Mouse (Mus musculus): ENCODE data around the gene Dnlz. TPM values are rescaled to one million over a fixed set of nuclear protein-coding genes. Genes with fewer than 3 reads are reported as not detected.

Dnlz gene
- polyA plus RNA-seq, 1 experiment: 31.5 TPM

DNA sequence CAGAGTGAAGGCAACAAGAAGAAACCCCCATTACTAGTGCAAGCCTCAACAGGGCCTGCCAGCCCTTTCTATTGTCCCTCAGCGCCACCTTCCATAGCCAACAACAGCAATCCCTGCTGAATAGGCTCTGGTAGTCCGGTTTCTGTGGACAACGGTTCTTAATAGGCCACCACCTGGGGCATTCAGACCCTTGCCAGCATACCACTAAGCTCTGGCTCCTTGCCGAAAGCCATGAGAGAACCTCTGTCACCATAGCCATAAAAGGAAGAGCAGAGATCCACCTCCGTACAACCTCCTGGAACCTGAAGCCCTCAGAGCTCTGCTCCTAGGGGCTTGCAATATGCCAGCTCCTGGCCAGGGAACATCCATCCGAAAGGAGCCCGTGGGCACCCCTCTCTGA lies 52.6 kb downstream of the Dnlz start:
- 96% methylated on average over 7 of the region's 7 CpGs for WGBS
- Histone ChIP-seq H3K27me3 (ENCODE audit: control insufficient read depth, insufficient read depth, low read length) (no peaks in the 10 kb centered on the region), H3K27ac (ENCODE audit: control insufficient read depth, insufficient read depth, low read length) (no peak overlapping the region), H3K36me3 (ENCODE audit: control insufficient read depth, insufficient read depth, low read length) (no peaks in the 10 kb centered on the region), H3K4me1 (replicated peaks; ENCODE audit: control insufficient read depth, insufficient read depth, low read length) (peaks cover 3% of the 10 kb centered on the region; the same call in 1 of the 2 replicates), H3K4me3 (ENCODE audit: control insufficient read depth, insufficient read depth, low read length) (no peak overlapping the region)
- TF ChIP-seq CTCF (IDR thresholded peaks at IDR 0.05; ENCODE audit: borderline replicate concordance, control insufficient read depth, extremely low read depth, insufficient read depth, low read length, poor library complexity) (no peak), POLR2A (IDR thresholded peaks at IDR 0.05; ENCODE audit: control insufficient read depth, extremely low read depth, insufficient read depth, low read length, poor library complexity) (no peak)
- no peak for DNase-seq

DNA sequence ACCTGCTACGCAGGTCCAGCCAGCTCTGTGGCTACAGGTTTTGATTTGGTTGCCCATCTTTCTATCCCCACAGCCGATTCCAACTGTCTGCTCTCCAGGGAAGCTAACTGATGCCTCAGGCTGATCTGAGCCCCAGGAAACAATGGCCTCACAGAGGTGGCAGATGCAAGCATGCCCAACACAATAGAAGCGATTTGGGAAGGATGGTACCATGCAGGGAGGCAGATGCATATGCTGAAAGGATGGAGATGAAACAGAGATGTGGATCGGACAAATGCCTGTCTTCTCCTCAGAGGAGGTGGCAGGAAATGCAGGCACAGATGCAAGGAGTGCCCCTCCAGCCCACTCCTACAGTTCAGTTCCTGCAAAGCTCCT lies 53.1 kb downstream of the Dnlz start:
- no peak for DNase-seq
- Histone ChIP-seq H3K4me3 (ENCODE audit: control insufficient read depth, insufficient read depth, low read length) (no peak overlapping the region), H3K36me3 (ENCODE audit: control insufficient read depth, insufficient read depth, low read length) (no peaks in the 10 kb centered on the region), H3K27me3 (ENCODE audit: control insufficient read depth, insufficient read depth, low read length) (no peaks in the 10 kb centered on the region), H3K27ac (ENCODE audit: control insufficient read depth, insufficient read depth, low read length) (no peak overlapping the region), H3K4me1 (replicated peaks; ENCODE audit: control insufficient read depth, insufficient read depth, low read length) (peaks cover 3% of the 10 kb centered on the region; the same call in 1 of the 2 replicates)
- WGBS: 42% methylated on average over 4 of the region's 4 CpGs
- TF ChIP-seq POLR2A (IDR thresholded peaks at IDR 0.05; ENCODE audit: control insufficient read depth, extremely low read depth, insufficient read depth, low read length, poor library complexity): no peak
- no peak for TF ChIP-seq CTCF (IDR thresholded peaks at IDR 0.05; ENCODE audit: borderline replicate concordance, control insufficient read depth, extremely low read depth, insufficient read depth, low read length, poor library complexity)

DNA sequence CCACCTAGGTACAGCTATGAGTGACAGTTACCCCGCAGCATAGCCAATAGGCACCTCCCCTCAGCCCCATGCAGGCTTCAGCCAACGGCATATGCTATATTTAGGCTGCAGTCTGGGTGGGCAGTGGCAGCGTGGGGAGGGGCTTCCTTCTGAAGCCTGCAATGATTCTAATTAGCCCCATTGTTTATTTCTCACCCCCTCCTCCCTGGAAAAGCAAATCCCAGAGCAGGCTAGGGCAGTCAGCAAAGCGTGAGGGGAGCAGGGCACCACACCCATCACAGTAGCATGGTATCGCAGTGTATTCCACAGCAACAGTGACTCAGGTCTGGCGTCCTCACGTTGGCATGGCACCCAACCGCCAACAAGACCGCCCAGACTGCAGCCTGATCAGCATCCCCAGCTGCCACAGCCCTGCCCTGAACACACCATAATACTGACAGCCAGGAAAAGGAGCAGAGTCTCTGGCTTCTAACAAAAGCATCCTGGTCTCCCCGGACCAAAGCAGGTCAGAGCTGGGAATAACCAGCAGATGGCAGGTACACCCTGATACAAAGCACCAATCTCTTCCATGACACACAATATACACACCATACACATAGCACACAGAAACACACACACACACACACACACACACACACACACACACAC lies 53.6 kb downstream of the Dnlz start:
- 5% methylated on average over 10 of the region's 10 CpGs for WGBS
- Histone ChIP-seq H3K27ac (ENCODE audit: control insufficient read depth, insufficient read depth, low read length) (no peak overlapping the region), H3K4me3 (ENCODE audit: control insufficient read depth, insufficient read depth, low read length) (no peak overlapping the region), H3K27me3 (ENCODE audit: control insufficient read depth, insufficient read depth, low read length) (no peaks in the 10 kb centered on the region), H3K4me1 (replicated peaks; ENCODE audit: control insufficient read depth, insufficient read depth, low read length) (peaks cover 3% of the 10 kb centered on the region; the same call in 1 of the 2 replicates), H3K36me3 (ENCODE audit: control insufficient read depth, insufficient read depth, low read length) (no peaks in the 10 kb centered on the region)
- DNase-seq: no peak
- TF ChIP-seq POLR2A (IDR thresholded peaks at IDR 0.05; ENCODE audit: control insufficient read depth, extremely low read depth, insufficient read depth, low read length, poor library complexity) (no peak), CTCF (IDR thresholded peaks at IDR 0.05; ENCODE audit: borderline replicate concordance, control insufficient read depth, extremely low read depth, insufficient read depth, low read length, poor library complexity) (no peak)

Other genes starting within 250 kb of the Dnlz start
- 12.6 and 13.8 TPM in 2 replicates for gene Nacc2, start 228.9 kb downstream of the Dnlz start, polyA plus RNA-seq (2012; rRNA removed)
- 0.19 and 0.47 TPM in 2 replicates for gene Lhx3, start 143.8 kb downstream of the Dnlz start, polyA plus RNA-seq (2012; rRNA removed)
- 18.3 and 22.7 TPM in 2 replicates for gene Qsox2, start 114.6 kb downstream of the Dnlz start, polyA plus RNA-seq (2012; rRNA removed)
- gene Ccdc187, start 57.6 kb downstream of the Dnlz start, polyA plus RNA-seq (2012; rRNA removed): 0.19 and 0.23 TPM in 2 replicates
- 39.7 and 57.7 TPM in 2 replicates for gene Gpsm1, start 36.6 kb downstream of the Dnlz start, polyA plus RNA-seq (2012; rRNA removed)
- gene Card9, start 8.8 kb upstream of the Dnlz start, polyA plus RNA-seq (2012; rRNA removed): 39.1 and 51.0 TPM in 2 replicates
- gene Snapc4, start 28.5 kb upstream of the Dnlz start, polyA plus RNA-seq (2012; rRNA removed): 59.2 and 60.4 TPM in 2 replicates
- gene Entr1, start 37.2 kb upstream of the Dnlz start, polyA plus RNA-seq (2012; rRNA removed): 216 and 228 TPM in 2 replicates
- gene Pmpca, start 37.2 kb upstream of the Dnlz start, polyA plus RNA-seq (2012; rRNA removed): 50.5 and 55.2 TPM in 2 replicates
- 46.3 and 47.4 TPM in 2 replicates for gene Inpp5e, start 57.1 kb upstream of the Dnlz start, polyA plus RNA-seq (2012; rRNA removed)
- gene Sec16a, start 93.1 kb upstream of the Dnlz start, polyA plus RNA-seq (2012; rRNA removed): 129 and 147 TPM in 2 replicates
- 159 and 219 TPM in 2 replicates for gene Notch1, start 164.6 kb upstream of the Dnlz start, polyA plus RNA-seq (2012; rRNA removed)
- gene Egfl7, start 227.9 kb upstream of the Dnlz start, polyA plus RNA-seq (2012; rRNA removed): 63.9 and 105 TPM in 2 replicates
- not detected in 2 replicates for gene Gm20532, start 234.5 kb upstream of the Dnlz start, polyA plus RNA-seq (2012; rRNA removed)